Mouse (Mus musculus) kidney, adult 2 months (tissue): Measurements from ENCODE around the gene Yipf3.

Experiments
- CTCF ChIP-seq: fragments of 200-500 bp; conservative IDR thresholded peaks from 2 replicates; pipeline ENCODE4 v1.5.1; 2011; ENCODE audit warnings: low read depth, mild to moderate bottlenecking, control low read depth, low read length, moderate library complexity, mixed read lengths; ENCODE audit not compliant: insufficient read depth, insufficient read length
- POLR2A ChIP-seq: fragments of 200-500 bp; IDR thresholded peaks from one replicate; pipeline ENCODE4 v1.6.1; 2011; ENCODE audit warnings: low read depth, low read length, control low read depth

- TF ChIP-seq CTCF, result no peak
- no peak for TF ChIP-seq POLR2A
Measured at GRCm38 (mm10) chr17:46272058-46272457, 24.2 kb downstream of the Yipf3 start.
